Comparison of ENCODE assay signal across 8 mouse cellular contexts in genomic region chr9:15279649-15280490, GRCm38 (mm10). TPM values are rescaled to one million over a fixed set of nuclear protein-coding genes. Genes with fewer than 3 reads are reported as not detected.
DNase-seq lines count a peak whose midpoint lies in the region; ATAC-seq and TF ChIP-seq lines count a peak whose summit lies in the region.

TSS of gene Med17 (minus strand) at chr9:15279931.

- peak within 1 kb of the TSS; percentile 89 for H3K27ac ChIP-seq in hindbrain, embryonic 10.5 days
- peak within 1 kb of the TSS; percentile 91 for H3K27ac ChIP-seq in lung, postnatal 0 days (ENCODE audit: low read length)

- peak; percentile 95 for DNase-seq in MN1 (ENCODE audit: low spot score)
- peak; percentile 92 for DNase-seq in cerebellum, adult 9-10 months
- peak; percentile 96 for DNase-seq in hindbrain, embryonic 10.5 days (ENCODE audit: low spot score)
- DNase-seq in layer of hippocampus, adult 9-11 months = peak; percentile 94
- peak; percentile 98 for DNase-seq in lung, postnatal 0 days (ENCODE audit: low spot score)
- peak; percentile 84 for DNase-seq in ovary, postnatal 14 days (ENCODE audit: low spot score)
- peak; percentile 92 for DNase-seq in thymus, postnatal 14 days

- no peaks in the 10 kb centered on the region for H3K27me3 ChIP-seq in hindbrain, embryonic 10.5 days (ENCODE audit: insufficient read depth, poor library complexity, severe bottlenecking)
- H3K27me3 ChIP-seq in lung, postnatal 0 days (replicated peaks; ENCODE audit: insufficient read depth, low read length) = no peaks in the 10 kb centered on the region

- peak within 1 kb of the TSS; percentile 80 for H3K4me2 ChIP-seq in lung, postnatal 0 days (replicated peaks; ENCODE audit: low read depth, low read length)

- H3K4me1 ChIP-seq in hindbrain, embryonic 10.5 days (replicated peaks) = peaks cover 24% of the 10 kb centered on the region
- H3K4me1 ChIP-seq in lung, postnatal 0 days (ENCODE audit: insufficient read depth, low read depth, low read length) = peaks cover 8% of the 10 kb centered on the region; the same call in 1 of the 2 replicates

- H3K36me3 ChIP-seq in hindbrain, embryonic 10.5 days = peaks cover 25% of the 10 kb centered on the region
- H3K36me3 ChIP-seq in lung, postnatal 0 days (ENCODE audit: insufficient read depth, low read length) = peaks cover 2% of the 10 kb centered on the region

- H3K9me3 ChIP-seq in hindbrain, embryonic 10.5 days = no peaks in the 10 kb centered on the region
- H3K9me3 ChIP-seq in lung, postnatal 0 days (ENCODE audit: low read length) = no peaks in the 10 kb centered on the region

- 0 out of 2 replicates have a peak, but pooled peaks have one; percentile 10 for TF ChIP-seq CTCF in lung, postnatal 0 days (IDR thresholded peaks at IDR 0.05)

- TF ChIP-seq EP300 in lung, postnatal 0 days (IDR thresholded peaks at IDR 0.05) = no peak

- peak within 1 kb of the TSS; percentile 95 for H3K9ac ChIP-seq in lung, postnatal 0 days (replicated peaks; ENCODE audit: low read depth)

- peak within 1 kb of the TSS; percentile 84 for H3K4me3 ChIP-seq in hindbrain, embryonic 10.5 days
- H3K4me3 ChIP-seq in lung, postnatal 0 days (ENCODE audit: low read depth, low read length) = peak within 1 kb of the TSS; percentile 85

- 1% methylated on average over 57 of the region's 57 CpGs for WGBS in hindbrain, embryonic 10.5 days
- WGBS in lung, postnatal 0 days = under 1% methylated on average over 57 of the region's 57 CpGs

- ATAC-seq in frontal cortex, adult (ENCODE audit: low TSS enrichment) = peak; percentile 98
- peak; percentile 99 for ATAC-seq in lung, postnatal 0 days

RNA-seq across cellular contexts. Expression of gene Med17, which starts in this region (rescaled TPM):
- polyA plus RNA-seq in hindbrain, embryonic 10.5 days (2016; fragmentation: Nextera tagmentation; extraction: Ambion mirVana) = 37.6 and 42.4 TPM in 2 replicates
- polyA plus RNA-seq in lung, postnatal 0 days (2015; fragmentation: Nextera tagmentation; extraction: Ambion mirVana) = 23.2 TPM in 2 replicates

Comparison
In these comparisons a context has a peak if more than half of its experiments do, and no peak if none do; other contexts are left out.
1. Peak in every context shown above with its lines: DNase-seq, ATAC-seq, H3K4me3 ChIP-seq and H3K27ac ChIP-seq.